Mouse (Mus musculus): Measurements from ENCODE around the gene Plvap. TPM values are rescaled to one million over a fixed set of nuclear protein-coding genes. Genes with fewer than 3 reads are reported as not detected.

The Plvap gene
- total RNA-seq, 2 experiments from 2014 or later, result 200 to 203 TPM

DNA sequence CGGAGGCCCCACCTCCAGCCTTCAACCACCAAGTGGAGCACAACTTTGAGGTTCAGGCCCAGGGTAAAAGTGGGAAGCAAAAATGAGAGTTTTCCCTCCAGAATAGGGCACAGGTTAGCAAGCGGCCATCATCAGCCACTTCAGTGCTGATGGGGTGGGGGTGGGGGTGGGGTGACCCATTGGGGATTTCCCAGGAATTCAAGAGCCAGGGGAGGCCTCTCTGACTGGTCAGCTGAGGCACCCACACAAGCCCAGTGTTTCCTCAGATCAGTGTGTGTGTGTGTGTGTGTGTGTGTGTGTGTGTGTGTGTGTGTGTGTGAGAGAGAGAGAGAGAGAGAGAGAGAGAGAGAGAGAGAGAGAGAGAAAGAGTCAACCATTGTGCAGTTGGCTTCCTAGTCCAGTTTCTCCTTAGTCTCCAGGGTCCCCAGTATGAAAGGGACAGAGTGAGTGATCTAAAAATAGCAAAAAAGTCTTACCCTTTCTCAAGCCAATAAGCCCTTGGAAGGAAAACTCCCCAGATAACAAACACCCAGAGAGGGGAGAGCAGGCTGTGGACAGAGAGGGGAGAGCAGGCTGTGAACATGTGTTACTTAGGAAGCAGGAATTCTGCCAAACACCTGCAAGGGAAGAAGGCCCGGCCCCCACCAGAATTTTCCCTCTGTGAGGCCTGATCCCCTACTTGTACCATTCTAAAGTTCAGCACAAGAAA, 15.8 kb upstream of the Plvap start:
- DNase-seq, result no peak

DNA sequence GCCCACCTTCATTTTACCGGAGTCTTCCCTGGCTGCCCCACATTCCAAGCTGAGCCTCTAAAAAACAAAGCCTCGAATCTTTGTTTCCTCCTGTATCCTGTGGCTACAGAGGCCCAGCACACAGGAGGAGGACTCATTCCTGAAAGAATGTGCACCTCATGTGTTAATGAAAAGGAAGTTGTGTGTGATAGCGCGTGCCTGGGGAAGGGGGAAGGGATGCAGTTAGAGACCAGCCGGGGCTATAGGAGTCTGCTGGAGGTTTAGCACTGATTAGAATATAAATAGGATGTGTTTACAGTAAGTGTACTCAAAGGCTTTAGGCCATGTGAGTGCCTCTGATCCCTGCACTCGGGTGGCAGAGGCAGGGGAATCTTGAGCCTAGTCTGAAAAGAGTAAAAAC, 14.7 kb upstream of the Plvap start:
- no peak for DNase-seq

DNA sequence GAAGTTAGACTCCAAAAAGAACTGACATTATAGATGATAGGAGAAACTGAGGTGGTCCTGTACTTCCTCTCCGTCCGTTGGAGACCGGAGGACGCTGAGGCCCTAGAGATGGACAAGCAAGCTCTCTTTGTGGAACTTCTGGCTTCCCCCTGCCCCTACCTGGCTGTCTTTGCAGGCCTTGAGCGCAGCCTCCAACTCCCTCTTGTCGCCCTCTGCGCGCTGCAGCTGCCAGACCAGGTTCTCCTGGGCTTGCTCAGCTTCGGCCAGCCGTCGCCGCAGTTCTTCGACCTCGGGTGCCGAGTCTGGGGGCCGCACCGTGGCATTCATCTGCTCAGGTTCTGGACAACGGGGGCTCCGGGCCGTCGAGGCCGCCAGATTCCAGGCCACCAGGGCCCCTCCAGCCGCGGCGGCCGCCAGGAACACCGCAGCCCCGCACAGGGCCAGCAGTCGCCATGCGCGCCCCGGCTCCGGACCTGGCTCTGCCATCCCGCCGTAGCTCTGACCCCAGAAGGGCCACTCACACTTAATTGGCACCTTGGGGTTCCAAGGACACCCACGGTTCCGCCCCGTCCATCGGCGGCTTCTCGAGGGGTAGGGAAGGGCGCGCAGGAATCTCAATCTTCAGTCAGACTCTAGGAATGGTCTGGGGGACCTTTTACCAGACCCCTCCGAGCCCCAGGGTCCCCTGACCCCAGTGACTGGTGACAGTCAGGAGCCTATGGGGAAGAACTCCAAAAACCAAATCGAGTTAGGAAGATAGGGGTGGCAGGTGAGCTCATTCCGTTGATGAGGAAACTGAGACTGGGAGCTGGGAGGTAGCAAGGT, 13.9 kb upstream of the Plvap start, which contains the start of gene Ccdc194:
Gene Ccdc194 (minus strand): TSS at position 486 of the 825 bp plus-strand sequence.
- DNase-seq, result no peak

DNA sequence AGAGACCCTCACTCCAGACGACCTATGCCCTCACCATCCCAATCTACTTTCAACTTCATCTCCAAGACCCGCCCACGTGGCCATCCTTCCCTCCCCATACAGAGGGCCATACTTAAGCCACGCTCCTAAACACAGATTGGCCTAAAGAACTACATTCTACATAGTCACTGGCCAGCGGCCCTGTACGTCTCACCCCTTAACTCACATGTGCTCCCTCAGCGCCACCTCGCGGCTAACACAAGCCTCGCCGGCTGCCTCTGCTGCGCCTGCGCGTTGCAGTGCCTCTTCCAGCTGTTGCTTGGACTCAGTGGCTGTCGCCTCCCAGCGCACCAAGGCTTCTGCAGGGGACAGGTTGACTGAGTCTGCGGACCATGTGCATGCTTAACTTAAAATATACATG, 10.1 kb upstream of the Plvap start:
- peak; percentile 96 for DNase-seq

DNA sequence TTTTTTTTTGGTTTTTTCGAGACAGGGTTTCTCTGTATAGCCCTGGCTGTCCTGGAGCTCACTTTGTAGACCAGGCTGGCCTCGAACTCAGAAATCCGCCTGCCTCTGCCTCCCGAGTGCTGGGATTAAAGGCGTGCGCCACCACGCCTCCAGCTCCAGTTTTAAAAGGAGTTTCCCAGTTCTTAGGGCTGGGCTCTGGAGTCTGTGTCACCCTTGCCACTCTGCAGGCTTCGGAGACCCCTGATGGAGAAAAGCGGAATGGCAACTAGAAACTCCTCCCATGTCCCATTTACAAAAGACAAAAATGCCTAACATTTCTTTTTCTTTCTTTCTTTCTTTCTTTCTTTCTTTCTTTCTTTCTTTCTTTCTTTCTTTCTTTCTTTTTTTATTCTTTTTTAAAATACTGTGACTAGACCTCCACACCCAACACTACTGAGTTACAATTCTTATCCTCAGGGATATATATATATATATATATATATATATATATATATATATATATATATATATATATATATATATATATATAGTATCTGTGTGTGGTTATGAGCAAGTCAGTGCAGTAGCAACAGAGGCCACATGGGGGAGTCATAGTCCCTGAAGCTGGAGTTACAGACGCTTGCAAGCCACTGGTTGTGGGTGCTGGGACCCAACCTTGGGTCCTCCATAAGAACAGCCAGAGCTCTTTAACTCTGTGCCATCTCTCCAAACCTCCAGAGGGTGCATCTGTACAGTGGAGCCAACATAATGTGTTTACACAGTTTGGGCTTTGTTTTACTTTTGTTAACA, 7.7 kb upstream of the Plvap start:
- DNase-seq, result peak; percentile 71 to 81

DNA sequence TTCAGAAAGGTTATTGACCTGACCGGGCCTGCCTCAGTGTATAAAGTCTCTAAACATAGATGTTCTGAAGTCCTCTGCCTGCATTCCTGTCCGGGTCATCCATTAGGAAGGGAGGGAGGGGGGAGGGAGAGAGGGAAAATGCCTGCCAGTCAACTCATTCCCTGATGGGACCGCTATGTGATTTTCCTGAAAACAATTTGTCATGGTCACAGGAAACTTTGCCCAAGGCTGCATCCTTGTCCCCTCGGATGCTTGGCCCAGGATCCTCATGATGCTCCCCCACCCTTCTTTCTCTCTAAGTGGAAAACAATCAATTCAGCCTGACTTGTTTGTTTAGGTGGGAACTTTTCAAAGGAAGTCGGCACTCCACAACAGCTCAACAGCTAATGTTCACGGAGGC, 5.2 kb upstream of the Plvap start:
- DNase-seq, result peak in 1 of 2 experiments; percentile 44

DNA sequence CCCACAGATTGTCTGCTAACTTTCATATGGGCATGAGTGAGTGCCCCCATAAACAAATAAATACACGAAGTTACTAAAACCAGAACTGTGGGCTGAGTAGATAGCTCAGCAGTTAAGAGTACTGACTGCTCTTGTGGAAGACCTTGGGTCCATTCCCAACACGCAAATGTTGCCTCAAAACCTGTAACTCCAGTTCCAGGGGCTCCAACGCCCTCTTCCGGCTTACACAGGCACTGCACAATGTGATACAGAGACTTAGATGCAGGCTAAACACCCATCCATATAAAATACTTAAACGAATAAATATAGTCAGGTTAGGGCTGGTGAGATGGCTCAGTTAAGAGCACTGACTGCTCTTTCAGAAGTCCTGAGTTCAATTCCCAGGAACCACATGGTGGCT, 3.5 kb upstream of the Plvap start:
- DNase-seq, result no peak

DNA sequence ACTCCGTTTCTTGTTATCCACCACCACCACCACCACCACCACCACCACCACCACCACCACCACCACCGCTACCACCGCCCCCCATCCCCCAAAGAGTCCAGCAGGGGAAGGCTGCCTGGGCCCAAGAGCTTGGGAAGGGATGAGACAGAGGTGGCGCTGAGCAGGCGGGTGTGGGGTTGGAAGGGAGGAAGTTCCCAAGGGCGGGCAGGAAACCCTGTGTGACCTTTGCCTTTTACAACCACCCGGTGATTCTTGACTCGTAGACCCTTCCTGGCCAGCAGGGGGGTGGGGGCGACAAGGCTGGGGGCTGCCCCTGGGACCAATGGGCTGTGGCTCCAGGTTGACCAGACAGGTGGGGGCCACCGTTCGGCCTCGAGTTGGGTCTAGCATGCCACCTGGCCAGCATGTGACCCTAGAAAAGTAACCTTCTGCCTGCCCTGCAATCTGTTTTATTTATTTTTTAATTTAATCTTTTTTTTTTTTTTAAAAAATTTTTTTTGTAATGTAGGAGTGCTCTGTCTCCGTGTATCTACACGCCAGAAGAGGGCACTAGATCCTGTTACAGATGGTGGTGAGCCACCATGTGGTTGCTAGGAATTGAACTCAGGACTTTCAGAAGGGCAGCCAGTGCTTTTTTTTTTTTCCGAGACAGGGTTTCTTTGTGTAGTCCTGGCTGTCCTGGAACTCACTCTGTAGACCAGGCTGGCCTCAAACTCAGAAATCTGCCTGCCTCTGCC, 1.6 kb upstream of the Plvap start:
- peak; percentile 28 to 41 for DNase-seq

DNA sequence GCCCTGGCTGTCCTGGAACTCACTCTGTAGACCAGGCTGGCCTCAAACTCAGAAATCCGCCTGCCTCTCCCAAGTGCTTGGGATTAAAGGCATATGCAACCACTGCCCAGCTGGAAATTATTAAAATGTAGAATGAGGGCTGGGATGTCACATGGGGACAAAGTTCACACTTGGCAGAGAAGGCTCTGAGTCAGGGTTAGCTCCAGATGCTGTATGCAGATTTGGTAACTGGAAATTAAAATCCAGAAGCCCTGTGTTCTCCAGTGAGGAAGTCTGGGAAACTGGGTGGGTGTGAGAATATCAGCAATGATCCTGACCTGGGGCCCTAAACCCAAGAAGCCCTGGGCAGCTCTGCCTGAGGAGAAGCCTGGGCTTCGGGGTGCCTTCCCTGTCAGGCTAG, 2.2 kb downstream of the Plvap start:
- DNase-seq, result no peak

DNA sequence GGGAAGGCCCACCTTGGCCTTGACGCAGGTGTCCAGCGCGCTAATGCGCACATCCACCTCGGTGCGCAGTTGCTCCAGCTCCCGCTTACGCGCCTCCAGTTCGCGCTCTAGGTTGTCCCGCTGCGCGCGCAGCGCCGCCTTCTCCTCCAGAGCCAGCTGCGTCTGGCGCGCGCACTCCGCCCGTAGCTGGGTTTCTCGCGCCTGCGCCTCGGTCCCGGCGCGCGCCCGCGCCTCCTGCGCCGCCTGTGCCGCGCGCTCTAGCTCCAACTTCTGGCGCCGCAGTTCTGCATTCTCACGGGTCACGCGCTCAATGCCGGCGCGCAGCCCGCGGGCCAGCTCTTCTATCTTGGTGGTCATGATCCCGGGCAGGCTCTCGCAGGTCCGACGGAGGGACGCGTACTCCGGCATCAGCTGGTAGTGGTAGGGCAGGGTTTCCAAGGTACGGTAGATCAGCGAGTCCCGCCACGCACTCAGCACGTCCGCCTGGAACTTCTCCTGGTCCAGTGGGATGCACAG, 3.9 kb downstream of the Plvap start:
- DNase-seq, result peak; percentile 88 to 90

DNA sequence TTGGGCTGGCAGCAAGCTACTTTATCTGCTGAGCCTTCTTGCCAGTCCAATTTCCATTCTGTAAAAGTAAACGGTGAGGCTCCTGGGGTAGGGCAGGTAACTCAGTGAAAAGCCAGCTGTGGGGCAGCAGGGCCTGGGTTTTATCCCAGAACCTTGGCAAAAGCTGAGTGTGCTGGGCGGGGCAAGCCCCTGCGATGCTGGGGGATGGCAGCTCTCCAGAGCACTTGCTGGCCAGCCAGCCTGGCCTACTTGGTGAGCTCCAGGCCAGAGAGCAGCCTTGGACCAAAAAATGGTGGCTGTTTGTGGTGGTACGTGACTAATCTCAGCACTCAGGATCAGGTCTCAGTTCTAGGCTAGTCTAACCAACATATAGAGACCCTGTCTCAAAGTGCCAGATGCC, 5.6 kb downstream of the Plvap start:
- DNase-seq, result peak; percentile 67 to 69

DNA sequence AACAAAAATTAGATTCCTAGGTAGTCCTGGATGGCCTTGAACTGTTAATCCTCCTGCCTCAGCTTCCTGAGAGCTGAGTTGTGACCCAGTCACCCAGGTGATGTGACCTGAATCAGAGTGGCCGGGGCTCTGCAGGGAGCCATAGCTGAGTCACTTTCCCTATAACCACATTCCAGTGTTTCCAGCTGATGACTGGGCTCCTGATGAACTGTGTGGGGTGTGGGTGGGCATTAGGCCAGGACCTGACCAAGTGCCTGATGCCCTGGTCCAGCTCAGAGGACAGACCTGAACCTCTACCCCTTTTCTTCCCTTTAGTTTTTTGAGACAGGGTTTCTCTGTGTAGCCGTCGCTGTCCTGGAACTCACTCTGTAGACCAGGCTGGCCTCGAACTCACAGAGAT, 6.2 kb downstream of the Plvap start:
- DNase-seq, result no peak

DNA sequence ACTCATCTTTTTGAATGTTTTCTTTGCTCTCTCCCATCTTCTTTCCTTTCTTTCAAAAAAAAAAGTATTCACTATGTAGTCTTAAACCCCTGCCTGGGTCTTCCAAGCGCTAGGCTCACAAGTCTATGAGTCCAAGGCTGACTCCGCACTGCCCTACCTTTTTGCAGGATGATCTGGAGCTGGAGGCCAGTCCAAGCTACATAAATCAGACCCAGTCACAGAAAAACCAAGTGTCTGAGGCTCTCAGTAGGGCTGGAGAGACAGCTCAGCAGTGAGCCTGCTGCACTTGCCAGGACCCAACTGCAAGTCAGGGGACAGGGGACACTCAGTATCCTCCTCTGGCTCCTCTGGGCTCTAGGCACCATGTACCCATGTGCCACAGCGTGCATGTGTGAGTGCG, 7.2 kb downstream of the Plvap start:
- DNase-seq, result no peak

DNA sequence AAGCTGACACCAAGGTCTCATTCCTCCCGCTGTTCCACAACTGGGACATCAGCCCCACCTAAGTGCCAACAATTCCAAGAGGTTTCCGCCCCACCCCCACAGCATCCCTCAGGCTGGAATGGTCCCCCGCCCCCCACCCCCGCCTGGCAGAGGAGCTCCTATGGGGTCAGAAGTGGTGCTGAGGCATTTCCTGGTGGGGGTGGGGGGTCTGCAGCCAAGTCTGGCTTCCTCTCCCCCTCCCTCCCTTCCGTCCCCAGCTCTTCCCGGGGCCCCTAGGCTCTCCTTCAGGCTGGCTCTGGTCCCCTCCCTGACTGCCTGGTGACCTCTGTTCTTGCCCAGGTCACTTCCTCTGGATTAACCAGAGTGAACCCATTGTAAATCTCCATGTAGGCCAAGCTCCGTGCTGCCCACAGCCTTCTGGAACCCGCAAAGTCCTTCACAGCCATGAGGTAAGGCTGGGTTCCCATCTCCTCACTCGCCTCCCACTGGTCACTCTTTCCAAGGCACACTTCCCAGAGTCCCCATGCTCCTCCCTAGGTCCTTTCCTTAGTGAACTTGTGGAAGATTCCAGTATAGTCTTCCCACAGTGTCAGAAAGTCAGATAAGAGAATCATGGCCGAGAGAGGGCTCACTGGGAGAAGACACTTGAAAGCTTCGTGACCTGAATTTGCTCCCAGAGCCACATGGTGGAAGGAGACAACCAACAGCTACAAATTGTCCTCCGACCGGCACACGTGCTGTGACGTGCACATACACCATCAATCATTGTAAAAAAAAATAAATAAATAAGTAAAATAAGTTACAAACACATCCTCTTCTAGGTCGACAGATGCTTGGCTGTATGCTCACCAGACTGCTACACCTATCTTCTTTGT, 12.5 kb downstream of the Plvap start:
- peak; percentile 43 to 71 for DNase-seq

DNA sequence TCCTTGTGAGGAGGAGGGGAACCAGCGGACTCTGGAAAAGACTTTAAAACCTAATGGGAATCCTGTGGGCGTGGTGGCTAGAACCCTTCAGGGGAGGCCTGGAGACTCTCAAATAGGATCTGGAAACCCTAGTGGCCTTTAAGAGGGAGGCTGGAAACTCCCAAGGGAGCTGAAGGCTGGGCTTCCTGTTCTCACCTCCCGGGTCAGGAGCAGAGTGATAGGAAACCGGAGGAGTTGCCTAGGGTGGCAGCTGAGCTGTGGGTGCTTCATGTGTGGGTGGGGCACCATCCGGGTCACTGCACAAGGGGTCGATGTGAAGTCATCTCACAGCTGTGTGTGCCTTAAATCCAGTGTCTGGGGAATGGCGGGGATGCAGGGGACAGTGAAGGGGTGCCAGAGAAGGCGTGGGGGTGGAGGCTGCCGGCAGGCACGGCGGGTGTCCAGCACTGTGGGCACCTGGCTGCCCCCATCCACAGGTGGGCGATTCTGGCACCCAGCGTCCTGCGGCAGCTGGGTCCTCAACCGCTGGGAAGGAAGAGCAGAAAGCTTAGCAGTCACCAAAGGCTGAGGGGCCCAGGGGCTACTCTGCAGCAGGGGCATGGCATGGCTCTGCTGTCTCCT, 13.6 kb downstream of the Plvap start:
- peak; percentile 56 to 67 for DNase-seq

DNA sequence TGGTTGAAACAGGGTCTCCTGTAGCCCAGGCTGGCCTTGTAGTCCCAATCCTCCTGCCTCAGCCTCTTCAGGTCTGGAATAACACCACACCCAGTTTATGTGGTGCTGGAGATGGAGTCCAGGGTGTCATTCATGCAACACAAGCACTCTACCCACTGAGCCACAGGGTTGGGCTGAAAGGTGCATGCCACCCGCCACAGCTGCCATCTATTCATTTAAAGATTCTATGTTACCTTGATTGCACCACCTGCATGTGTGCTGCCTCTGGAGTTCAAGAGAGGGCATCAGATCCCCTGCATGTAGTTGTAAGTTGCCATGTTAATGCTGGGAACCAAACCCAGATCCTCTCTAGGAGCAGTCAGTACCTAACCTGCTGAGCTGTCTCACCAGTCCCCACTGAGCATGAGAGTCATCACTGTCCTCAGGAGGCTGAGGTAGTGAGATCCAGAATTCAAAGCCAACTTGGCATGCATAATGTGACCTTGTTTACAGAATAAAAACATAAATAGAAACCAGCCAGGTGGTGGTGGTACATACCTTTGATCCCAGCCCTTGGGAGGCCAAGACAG, 14.4 kb downstream of the Plvap start:
- no peak for DNase-seq

DNA sequence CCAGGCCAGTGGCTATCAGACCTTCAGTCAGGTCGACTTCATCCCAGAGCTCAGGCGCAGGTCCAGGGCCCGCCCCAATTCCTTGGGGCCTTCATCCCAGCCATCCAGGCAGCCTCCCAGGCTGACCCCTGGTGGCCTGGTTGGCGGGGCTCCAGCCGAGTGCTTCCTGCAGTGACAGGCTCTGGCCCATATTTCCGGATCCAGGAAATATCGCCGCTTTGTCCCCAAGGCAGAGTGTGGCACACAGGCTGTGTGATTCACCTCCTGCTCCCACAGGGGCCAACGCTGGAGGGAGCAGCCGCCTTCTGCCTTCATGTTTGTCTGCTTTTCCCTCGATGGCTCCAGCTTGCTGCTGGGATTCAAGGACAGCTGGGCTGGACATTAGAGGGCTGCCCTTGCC, 15.1 kb downstream of the Plvap start:
- peak; percentile 99 for DNase-seq

DNA sequence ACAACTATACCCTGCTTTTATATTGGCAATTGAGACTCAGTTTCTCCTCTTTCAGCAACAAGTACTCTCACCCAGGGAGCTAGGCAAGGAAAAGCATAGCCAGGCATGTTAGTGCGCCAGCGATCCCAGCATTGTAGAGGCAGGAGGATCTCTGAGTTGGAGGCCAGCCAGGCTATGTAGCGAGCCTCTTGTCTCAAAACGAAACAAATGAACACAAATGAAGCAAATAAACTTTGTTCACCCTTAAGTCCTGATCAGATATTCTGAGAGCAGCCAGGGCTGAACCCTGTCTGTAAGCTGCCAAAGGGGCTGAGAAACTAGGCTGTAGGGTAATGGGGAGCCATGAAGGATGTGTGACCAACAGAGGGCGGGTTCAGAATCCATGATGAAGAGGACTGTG, 15.7 kb downstream of the Plvap start:
- no peak for DNase-seq

DNA sequence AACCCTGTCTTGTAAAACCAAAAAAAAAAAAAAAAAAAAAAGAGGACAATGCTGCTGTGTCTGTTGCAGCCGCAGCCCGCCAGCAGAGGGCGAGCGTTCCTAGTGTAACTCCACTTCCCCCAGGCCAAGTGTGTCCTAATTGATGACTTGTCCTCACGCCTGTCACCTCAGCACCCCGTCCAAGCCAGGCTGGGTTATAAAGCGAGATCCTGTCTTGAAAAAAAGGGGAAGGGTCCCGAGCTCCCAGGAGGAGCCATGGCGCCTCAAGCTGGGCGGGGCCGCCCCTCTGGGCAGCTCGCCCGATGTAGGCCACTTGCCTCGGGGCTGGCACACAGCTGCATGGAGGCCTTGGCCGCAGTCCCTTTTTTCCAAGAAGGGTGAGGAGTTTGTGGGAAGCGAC, 16.5 kb downstream of the Plvap start:
- peak; percentile 90 to 93 for DNase-seq

DNA sequence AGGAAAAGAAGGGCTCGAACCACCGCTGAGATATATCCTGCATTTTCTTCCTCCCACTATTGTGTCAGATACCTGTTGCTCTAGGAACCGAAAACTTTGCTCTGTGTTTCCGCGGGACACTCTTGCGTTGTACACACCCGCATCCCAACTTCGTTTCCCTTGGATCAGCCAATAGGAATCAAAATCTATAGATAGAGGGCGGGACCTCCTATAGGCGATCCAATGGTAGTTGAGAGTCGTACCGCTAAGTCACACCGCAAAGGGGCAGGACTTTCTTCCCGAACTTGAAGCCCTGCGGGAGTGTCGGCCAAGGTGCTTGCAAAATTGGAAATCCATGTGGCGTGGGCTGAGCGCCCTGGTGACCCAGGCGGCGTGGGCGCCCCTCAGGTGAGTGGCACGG, 23.1 kb downstream of the Plvap start:
- peak; percentile 86 to 87 for DNase-seq

All from adrenal gland, postnatal 36 days (tissue).